Mouse (Mus musculus): ENCODE results near the gene Mfap5.
"Not testable (repeated sequence)": the region's sequence is repeated elsewhere in the genome, so short reads cannot be mapped to it uniquely, and the experiment has no call there.

Mfap5 gene

DNA sequence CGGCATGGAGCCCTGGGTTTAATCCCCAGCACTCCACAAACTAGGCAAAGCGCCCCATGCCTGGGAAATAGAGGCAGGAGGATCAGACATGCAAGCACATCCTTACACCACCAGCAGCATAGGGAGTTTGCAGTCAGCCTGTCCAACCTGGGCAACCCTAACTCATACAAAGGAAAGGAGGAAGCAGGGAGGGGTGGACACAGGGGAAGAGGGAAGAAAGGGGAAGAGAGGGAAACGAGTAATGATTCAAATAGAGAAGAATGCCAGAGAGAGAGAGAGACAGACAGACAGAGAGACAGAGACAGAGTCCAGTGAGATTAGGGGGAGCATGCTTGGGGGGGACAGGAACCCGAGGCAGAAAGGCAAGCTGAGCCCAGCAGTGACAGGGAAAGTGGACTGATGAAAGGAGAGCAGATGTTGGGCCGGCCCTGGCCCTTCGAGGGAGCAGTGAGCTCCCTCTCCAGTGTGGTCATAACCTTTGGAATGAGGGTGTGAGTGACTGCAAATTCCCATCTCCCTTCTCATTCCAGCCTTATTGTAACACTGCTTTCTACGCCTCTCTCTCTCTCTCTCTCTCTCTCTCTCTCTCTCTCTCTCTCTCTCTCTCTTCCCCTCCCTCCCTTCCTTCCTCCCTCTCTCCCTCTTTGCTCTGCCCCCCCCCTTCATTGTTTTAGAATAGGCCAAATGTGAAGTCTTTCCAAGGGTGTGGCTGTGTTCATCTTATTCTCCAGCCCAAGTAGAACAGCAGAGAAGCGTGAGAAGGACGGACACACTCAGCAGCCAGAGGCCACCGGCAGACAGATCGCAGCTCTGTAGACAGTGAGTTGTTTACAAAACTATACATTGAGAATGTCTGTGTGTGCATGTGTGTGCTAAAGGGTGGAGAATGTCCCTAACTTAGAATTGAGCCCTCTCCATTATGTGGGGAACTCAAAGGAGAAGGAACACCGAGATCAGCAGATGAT is 7.6 kb downstream of the Mfap5 start:
- no peak for DNase-seq (ENCODE audit: low spot score in 2 of 2)

DNA sequence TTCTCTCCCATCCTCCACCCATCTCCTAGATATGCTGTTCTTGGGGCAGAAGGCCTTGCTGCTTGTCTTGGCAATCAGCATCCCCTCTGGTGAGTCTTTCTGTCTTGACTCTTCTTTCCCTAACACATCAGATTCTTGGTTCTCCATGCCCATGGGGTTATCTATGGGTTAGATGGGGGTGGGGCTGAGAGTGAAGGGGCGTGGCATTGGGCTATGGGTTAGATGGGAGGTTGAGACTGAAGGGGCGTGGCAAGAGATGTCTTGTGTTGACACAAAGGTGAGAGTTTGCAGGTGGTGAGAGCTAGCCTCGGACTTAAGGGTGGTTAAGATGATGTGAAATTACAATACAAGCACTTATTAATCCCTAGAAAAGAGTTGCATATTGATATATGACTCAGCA is 8.7 kb downstream of the Mfap5 start:
- no peak for DNase-seq (ENCODE audit: low spot score in 2 of 2)

DNA sequence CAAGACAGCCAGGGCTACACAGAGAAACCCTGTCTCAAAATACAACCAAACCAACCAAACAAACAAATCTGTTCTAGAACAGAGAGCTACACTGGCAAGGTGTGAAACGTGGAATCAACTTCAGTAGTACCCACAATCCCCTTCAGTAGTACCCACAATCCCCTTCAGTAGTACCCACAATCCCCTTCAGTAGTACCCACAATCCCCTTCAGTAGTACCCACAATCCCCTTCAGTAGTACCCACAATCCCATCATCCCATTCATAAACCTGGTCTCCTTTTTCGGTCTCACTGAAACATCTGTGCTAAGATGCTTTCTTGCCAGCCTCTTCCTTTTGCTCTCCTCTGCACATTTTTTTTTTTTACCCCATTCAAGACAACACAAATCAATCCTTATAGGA is 10.1 kb downstream of the Mfap5 start:
- DNase-seq (ENCODE audit: low spot score in 2 of 2) = not testable (repeated sequence)

DNA sequence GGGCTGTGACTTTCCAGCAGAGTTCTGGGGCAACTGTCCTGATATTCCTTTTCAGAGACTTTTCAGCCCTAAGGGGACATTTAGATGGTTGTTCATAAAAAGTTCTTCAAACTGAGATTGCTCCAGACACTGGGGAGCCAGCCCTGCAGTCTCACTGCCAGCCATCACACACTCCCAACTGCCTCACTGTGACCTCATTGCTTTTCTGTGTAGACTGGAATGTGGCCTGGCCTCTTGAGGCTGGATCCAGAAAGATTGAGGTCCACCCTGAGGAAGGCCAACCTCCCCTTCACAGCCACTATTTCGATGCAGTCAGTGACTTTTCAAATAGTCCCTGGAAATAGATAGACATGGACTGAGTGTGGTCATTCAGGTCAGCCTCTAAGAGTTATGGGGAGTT is 12.0 kb downstream of the Mfap5 start:
- no peak for DNase-seq (ENCODE audit: low spot score in 2 of 2)

DNA sequence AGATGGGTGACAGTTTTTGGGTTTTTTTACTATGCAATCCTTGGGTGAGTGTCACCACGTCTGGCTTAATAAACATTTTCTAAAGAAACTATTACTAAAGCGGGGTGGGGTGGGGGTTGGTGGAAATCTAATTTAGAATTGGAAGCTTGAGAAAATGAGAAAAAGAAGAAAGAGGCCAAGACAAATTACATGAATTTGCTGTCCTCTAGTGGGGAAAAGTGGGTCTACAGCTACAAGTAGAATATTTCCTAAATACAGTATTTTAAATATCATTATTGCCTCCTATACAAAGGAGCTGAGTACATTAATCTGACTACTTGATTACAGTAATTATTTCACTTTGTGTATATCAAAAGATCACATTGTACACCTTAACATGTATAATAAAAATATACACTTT is 13.7 kb downstream of the Mfap5 start:
- peak in 1 of 2 experiments; percentile 32 for DNase-seq (ENCODE audit: low spot score in 2 of 2)

DNA sequence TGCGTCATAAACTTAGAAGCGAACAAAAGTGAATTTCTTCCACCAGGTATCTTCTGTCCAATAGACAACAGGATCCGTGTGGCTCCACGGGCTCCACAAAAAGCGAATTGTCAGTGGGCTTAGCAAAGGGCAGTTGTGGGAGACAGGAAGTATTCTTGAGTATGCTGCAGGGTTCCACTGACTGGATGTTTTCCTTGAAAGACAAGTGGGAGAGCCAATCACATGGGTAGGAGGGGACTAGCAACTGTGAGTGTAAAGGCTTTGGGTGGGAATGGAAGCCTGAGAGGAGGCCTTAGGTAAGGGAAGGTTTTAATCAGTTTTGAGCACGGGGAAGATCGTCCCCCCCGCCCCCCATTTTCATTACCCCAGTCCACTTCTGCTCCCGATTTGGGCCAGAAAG is 16.9 kb downstream of the Mfap5 start:
- DNase-seq (ENCODE audit: low spot score in 2 of 2) = peak; percentile 51 to 57

DNA sequence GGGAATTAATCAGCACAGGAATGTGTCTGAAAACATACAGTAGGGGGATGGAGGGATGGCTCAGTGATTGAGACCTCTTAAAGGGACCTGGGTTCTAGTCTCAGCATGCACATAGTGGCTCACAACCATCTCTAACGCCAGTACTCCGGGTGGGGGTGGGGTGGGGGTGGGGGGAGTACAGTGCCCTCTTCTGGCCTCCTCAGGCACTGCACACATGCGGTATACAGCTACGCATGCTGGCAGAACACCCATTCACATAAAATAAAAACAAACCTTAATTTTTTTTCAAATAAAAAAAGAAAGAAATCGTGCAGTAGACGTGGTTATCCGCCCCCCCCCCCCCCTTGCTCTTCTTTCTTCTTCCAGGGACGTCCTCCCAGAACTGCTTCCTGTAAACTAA is 17.6 kb downstream of the Mfap5 start:
- DNase-seq (ENCODE audit: low spot score in 2 of 2) = no peak

DNA sequence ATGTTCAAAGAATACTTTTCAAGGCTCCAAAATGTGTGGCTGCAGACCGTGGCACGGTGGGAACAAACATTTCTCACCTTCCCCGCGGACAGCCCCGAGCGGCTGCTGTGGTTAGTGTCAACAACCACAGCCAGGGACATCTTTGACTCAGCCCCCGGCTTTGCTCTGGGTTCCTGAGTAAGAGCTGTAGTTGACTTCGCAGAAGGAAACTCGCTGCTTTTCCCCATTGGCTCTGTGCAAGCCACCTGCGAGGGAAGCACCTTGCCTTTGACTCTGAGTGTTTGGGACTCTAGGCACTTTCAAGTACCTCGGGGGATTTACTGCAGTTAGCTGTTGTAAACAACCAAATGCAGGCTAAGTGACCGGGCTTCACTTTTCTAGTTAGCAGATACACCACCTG is 22.0 kb downstream of the Mfap5 start:
- no peak for DNase-seq (ENCODE audit: low spot score in 2 of 2)

DNA sequence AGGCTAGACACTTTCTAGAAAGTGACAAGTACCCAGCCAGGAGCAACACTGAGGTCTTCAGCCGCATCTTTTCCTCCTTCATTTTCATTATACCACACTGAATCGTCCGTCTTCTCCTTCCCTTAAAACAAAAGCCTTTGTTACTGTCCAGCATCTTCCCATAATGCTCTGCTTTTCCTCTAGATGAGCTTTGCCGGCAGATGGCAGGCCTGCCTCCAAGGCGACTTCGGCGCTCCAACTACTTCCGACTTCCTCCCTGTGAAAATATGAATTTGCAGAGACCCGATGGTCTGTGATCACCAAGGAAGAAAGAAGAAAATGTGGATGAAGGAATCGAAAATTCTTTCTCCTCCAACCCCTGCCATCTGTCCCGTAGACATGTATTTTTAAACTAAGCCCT is 22.5 kb downstream of the Mfap5 start:
- no peak for DNase-seq (ENCODE audit: low spot score in 2 of 2)

DNA sequence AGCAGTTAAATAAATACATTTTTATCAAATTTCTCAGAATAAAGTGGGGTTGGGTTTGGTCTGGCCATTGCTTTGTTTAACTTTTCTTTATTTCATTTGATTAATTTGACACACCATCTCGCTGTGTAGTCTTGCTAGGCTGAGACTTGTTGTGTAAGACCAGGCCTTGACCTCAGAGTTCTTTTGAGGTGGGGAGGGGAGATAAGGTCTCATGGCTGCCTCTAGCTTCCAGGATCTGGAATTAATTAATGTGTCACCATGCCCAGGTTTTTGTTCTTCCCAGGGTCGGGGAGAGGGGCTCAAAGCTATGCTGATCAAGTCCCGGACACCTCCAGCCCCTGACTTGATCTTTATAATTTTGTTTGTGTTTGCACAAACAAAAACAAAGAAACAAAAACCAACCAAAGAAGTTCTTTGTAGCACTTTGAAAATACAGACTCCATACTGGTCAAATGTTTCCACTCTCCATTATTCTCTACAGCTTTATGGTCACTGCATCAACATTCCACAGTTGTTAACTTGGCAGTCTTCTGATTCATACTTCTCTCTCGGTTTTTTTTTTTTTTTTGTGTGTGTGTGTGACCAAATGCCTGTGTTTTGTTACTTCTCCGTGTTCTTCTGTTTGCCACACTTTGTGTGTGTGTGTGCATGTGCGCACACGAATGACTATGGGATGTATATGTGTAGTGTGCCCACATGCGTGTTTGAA is 26.0 kb downstream of the Mfap5 start:
- no peak for DNase-seq (ENCODE audit: low spot score in 2 of 2)

DNA sequence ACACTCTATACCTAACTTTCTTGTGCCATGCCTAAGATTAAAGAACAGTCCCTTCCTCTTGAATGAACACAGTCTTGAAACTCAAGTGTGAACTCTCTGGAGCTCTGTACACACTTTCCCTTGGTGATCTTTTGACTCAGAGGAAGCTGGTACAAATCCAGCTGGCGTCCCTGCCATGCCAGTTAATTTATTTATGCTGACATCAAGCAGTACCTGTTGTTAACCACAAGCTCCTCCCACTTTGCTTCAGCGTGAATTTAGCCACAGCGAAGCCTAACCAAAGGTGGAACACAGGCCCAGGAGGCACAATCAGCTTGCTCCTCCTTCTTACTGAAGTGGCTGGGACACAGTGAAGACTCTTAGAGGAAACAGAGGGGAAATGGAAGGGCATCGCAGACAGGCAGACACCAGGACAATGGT is 27.2 kb downstream of the Mfap5 start:
- no peak for DNase-seq (ENCODE audit: low spot score in 2 of 2)

DNA sequence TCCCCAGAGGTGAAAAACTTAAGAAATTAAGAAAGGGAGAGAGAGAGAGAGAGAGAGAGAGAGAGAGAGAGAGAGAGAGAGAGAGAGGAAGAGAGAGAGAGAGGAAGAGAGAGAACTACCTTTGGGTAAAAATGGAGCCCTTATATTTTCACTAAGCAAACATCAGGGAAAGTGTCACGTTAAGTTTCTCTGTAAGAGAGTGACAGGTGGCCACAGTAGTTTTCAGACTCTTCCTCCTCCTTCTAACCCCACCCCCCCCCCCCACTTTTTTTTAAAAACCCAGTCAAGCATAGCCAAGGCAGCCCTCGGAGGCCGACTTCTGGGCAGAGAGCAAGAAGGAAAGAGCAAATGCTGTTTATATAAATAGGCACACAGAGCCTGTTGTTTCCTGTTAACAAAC is 28.4 kb downstream of the Mfap5 start:
- no peak for DNase-seq (ENCODE audit: low spot score in 2 of 2)

DNA sequence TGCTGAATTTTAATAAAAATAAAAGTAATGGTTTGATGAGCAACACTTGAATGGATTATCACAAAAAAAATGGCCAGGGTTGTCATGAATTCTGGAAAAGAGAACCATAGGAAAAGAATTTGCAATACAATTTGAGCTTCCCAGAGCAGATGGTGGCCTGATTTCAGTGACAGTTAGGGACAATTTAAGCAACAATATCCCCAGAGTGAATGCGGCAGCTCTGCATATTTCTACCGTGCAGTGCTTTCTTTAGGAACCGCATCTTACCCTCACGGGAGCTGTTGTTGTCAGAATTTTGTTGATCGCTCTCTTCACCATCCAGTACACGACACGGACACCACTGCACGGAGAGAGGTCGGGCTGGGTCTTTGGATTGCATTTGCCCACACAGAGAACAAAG is 33.9 kb downstream of the Mfap5 start:
- DNase-seq (ENCODE audit: low spot score in 2 of 2) = peak in 1 of 2 experiments; percentile 37

DNA sequence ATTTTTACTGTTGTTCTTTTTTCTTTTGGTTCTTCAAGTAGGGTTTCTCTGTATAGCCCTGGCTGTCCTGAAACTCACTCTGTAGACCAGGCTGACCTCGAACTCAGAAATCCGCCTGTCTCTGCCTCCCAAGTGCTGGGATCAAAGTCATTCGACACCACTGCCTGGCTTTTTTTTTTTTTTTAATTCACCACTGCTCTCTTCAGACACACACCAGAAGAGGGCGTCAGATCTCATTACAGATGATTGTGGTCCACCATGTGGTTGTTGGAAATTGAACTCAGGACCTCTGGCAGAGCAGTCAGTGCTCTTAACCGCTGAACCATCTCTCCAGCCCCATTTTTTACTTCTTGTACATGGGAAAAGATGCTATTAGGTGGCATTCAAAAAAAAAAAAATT is 36.8 kb downstream of the Mfap5 start:
- DNase-seq (ENCODE audit: low spot score in 2 of 2) = not testable (repeated sequence)

DNA sequence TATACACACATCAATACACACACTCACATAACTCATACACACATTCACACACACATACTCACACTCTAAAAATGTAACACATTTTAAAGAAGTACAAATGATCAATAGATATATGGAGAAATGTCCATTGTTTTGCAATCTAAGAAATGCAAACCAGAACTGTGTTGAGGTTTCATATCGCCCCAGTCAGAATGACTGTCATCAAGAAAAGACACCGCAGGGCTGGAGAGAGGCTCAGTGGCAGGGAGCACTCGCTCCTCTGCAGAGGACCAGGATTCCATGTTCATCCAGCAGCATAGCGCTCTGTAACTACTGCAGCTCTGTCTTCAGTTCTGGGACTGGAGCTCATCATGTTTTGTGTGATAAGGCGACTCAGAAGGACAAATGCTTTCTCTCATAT is 37.9 kb downstream of the Mfap5 start:
- DNase-seq (ENCODE audit: low spot score in 2 of 2) = no peak

DNA sequence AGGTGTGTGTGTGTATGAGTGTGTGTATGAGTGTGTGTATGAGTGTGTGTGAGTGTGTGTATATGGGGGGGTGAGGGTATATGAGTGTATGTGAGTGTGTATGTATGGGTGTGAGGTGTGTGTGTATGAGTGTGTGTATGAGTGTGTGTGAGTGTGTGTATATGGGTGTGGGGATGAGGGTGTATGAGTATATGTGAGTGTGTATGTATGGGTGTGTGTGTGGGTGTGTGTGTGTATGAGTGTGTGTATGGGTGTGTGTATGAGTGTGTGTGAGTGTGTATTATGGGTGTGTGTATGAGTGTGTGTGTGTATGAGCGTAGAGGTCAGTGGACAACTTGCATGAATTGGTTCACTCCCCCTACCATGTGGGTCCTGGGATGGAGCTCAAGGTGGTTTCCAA is 39.0 kb downstream of the Mfap5 start:
- no peak for DNase-seq (ENCODE audit: low spot score in 2 of 2)

DNA sequence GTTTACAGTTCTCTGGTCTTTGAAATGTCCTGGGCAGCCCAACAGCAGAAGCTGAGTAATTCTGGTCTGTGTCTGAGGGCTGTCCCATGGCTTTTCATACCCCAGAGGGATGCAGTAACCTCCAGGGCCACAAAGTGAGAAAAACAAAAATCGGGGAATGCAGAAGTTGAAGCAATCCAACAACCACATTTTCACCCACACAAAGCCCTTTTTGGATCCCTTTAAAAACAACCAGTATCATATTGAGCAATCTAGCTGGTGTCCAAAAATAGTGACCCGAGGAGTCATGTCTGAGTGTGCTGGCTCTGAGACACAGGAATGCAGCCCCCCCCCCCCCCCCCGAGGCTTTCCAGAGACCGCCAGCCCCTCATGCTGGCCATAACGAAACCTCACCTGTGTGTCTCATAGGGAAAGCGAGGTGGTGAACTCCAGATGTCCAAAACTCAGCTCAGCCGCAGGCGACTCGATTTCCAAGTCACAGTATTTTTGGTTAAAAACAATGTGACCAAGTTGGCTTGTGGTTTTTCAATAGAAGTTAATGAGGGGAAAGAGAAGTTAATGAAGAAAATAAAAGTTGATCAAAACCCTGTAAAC is 39.7 kb downstream of the Mfap5 start:
- no peak for DNase-seq (ENCODE audit: low spot score in 2 of 2)

DNA sequence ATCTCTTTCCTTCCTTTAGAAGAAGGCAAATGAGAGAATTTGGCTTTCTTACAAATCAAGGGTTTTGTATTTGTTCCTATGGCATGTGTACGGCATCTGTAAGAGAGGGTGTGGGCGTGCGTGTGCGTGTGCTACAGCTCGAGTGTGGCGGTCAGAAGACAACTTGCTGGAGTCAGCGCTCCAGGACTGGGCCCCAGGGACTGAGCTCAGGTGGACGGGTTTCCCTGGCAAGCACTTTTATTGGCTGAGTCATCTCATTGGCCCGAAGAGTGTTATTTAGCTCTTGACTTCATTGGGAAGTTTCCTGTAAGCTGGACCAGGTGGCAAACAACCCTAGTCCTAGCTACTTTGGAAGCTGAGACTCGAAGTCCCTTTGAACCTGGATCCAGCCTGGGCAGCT is 40.3 kb downstream of the Mfap5 start:
- no peak for DNase-seq (ENCODE audit: low spot score in 2 of 2)

DNA sequence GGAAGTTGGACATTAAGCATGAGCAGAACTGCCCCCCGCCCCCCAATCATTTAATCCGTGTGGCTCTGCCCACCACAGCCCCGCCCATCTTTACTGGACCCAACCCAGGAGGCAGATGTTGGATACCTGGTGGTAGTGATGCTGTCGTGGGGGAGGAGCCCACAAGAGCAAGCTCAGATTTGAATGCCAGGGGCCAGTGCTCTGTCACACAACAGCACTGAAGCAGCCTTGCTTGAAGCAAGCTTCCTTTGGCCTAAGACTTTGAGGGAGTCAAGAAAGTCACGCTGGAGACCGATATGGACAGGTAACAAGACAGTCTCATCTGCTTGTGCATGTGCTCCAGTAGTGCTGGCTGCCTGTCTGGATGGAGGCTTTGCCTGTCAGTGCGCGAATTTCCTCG is 48.0 kb downstream of the Mfap5 start, which contains the start of gene Aicda:
Gene Aicda, plus strand, starts transcription at position 196 of the 400 bp plus-strand sequence.
- no peak for DNase-seq (ENCODE audit: low spot score in 2 of 2)

DNA sequence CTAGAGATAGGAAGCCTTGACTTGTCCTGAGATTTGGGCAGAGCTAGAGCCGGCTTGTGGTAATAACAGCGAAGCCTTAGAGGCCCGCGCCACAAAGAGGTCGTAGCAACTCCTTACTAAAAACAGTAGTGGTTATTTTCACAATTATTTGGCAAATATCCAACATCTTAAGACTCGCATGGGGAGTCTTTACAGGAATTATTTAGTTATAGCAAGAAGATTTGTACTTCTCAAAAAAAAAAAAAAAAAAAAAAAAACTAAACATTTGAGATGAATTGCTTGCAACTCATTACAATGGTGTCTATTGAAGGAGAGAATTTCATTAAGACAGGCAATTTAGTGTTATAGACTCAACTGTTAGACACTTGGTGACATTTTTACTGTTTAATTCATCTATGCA is 48.5 kb downstream of the Mfap5 start:
- DNase-seq (ENCODE audit: low spot score in 2 of 2) = no peak

DNA sequence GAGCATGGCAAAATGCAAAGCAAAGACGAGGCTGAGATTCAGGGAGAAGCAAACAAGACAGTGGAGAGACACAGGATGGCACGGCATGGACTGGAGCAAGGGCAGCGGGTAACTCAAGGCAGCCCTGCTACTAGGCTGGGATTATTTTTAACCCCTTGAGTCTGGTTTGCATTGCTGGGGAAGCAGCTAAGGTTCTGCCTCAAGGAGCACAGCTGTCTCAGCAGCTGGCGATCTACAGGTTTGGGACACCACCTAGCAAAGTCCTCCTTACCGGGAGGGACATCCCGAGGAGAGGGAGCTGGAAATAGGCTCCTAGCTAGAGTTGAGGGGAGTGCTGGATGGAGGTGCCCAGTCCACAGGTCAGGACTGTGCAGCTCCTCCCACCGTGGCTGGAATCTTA is 49.6 kb downstream of the Mfap5 start:
- DNase-seq (ENCODE audit: low spot score in 2 of 2) = no peak

DNA sequence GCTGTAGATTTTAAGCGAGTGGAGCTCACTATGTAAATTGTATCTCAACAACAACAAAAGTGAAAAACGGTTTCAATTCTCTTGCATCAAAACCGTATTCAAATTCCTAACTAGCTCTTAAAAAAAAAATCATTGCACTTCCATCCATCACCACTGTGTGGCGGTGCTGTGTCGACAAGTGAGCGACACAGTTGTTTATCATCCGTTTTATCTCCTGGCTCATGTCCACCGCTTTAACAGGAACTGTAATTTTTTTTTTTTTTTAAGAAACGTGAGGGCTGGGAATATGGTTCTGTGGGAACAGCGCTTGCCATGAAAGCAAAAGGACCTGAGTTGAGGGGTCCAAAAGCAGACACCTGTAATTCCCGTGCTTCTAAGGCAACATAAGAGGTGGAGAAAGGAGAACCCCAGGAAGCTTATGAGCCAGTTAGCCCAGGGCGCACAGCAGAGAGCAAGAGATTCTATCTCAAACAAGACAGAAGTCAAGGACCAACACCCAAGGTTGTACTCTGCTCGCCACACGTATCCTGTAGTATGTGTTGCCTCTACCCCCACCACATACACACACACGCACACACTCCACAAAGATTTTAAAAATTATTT is 51.4 kb downstream of the Mfap5 start:
- DNase-seq (ENCODE audit: low spot score in 2 of 2) = peak; percentile 85
